Mouse (Mus musculus): ENCODE measurements around the gene Slc16a8. TPM values are rescaled to one million over a fixed set of nuclear protein-coding genes. Genes with fewer than 3 reads are reported as not detected.

Gene Slc16a8
- polyA plus RNA-seq, 1 experiment, result not detected

GRCm38 (mm10) chr15:79224685-79225084 is 29.9 kb downstream of the Slc16a8 start:
- Histone ChIP-seq H3K4me1 (ENCODE audit: control insufficient read depth, insufficient read depth, insufficient read length) (peaks cover 3% of the 10 kb centered on the region), H3K27ac (ENCODE audit: insufficient read depth, low read length) (no peak overlapping the region), H3K36me3 (ENCODE audit: control insufficient read depth, insufficient read depth, low read length) (no peaks in the 10 kb centered on the region), H3K27me3 (ENCODE audit: control insufficient read depth, insufficient read depth, low read length) (no peaks in the 10 kb centered on the region), H3K4me3 (ENCODE audit: extremely low read depth, insufficient read depth, insufficient read length) (no peak overlapping the region)
- WGBS, result 17% methylated on average over 5 of the region's 5 CpGs
- peak; percentile 56 to 76 for DNase-seq (ENCODE audit: low read depth in 1 of 2, low spot score in 2 of 2)
- no peak for TF ChIP-seq POLR2A (IDR thresholded peaks at IDR 0.05; ENCODE audit: low read depth, low read length)
- peak; percentile 79; the same call in 1 of the 2 replicates for TF ChIP-seq CTCF (IDR thresholded peaks at IDR 0.05; ENCODE audit: extremely low read depth, insufficient read depth, insufficient read length, insufficient replicate concordance)

GRCm38 (mm10) chr15:79223641-79224040 is 30.9 kb downstream of the Slc16a8 start:
- Histone ChIP-seq H3K27ac (ENCODE audit: insufficient read depth, low read length) (no peak overlapping the region), H3K36me3 (ENCODE audit: control insufficient read depth, insufficient read depth, low read length) (no peaks in the 10 kb centered on the region), H3K27me3 (ENCODE audit: control insufficient read depth, insufficient read depth, low read length) (no peaks in the 10 kb centered on the region), H3K4me3 (ENCODE audit: extremely low read depth, insufficient read depth, insufficient read length) (no peak overlapping the region), H3K4me1 (ENCODE audit: control insufficient read depth, insufficient read depth, insufficient read length) (no peaks in the 10 kb centered on the region)
- 44% methylated on average over 5 of the region's 5 CpGs for WGBS
- no peak for DNase-seq (ENCODE audit: low read depth in 1 of 2, low spot score in 2 of 2)
- no peak for TF ChIP-seq POLR2A (IDR thresholded peaks at IDR 0.05; ENCODE audit: low read depth, low read length)
- no peak for TF ChIP-seq CTCF (IDR thresholded peaks at IDR 0.05; ENCODE audit: extremely low read depth, insufficient read depth, insufficient read length, insufficient replicate concordance)

- H3K4me3 ChIP-seq (ENCODE audit: extremely low read depth, insufficient read depth, insufficient read length), result no peak overlapping the region
- WGBS, result 9% methylated on average over 1 of the region's 1 CpGs
- no peaks in the 10 kb centered on the region for H3K4me1 ChIP-seq (ENCODE audit: control insufficient read depth, insufficient read depth, insufficient read length)
- no peaks in the 10 kb centered on the region for H3K36me3 ChIP-seq (ENCODE audit: control insufficient read depth, insufficient read depth, low read length)
- no peak overlapping the region for H3K27ac ChIP-seq (ENCODE audit: insufficient read depth, low read length)
- H3K27me3 ChIP-seq (ENCODE audit: control insufficient read depth, insufficient read depth, low read length), result no peaks in the 10 kb centered on the region
- TF ChIP-seq POLR2A (IDR thresholded peaks at IDR 0.05; ENCODE audit: low read depth, low read length) (no peak), CTCF (IDR thresholded peaks at IDR 0.05; ENCODE audit: extremely low read depth, insufficient read depth, insufficient read length, insufficient replicate concordance) (no peak)
- DNase-seq (ENCODE audit: low read depth in 1 of 2, low spot score in 2 of 2), result no peak
These were observed 35.0 kb downstream of the Slc16a8 start for GRCm38 (mm10) chr15:79219572-79219971.

- Histone ChIP-seq H3K36me3 (ENCODE audit: control insufficient read depth, insufficient read depth, low read length) (no peaks in the 10 kb centered on the region), H3K27me3 (ENCODE audit: control insufficient read depth, insufficient read depth, low read length) (no peaks in the 10 kb centered on the region)
- TF ChIP-seq POLR2A (IDR thresholded peaks at IDR 0.05; ENCODE audit: low read depth, low read length), result no peak
- TF ChIP-seq CTCF (IDR thresholded peaks at IDR 0.05; ENCODE audit: extremely low read depth, insufficient read depth, insufficient read length, insufficient replicate concordance), result no peak
These were observed 38.4 kb downstream of the Slc16a8 start for GRCm38 (mm10) chr15:79216191-79216590.

GRCm38 (mm10) chr15:79213591-79213990 is 41.0 kb downstream of the Slc16a8 start:
- no peak for DNase-seq (ENCODE audit: low read depth in 1 of 2, low spot score in 2 of 2)
- 82% methylated on average over 6 of the region's 6 CpGs for WGBS

More at GRCm38 (mm10) chr15:79216191-79216590, 38.4 kb downstream of the Slc16a8 start:
- 73% methylated on average over 3 of the region's 3 CpGs for WGBS
- DNase-seq (ENCODE audit: low read depth in 1 of 2, low spot score in 2 of 2), result no peak
- Histone ChIP-seq H3K4me1 (ENCODE audit: control insufficient read depth, insufficient read depth, insufficient read length) (no peaks in the 10 kb centered on the region), H3K27ac (ENCODE audit: insufficient read depth, low read length) (no peak overlapping the region), H3K4me3 (ENCODE audit: extremely low read depth, insufficient read depth, insufficient read length) (no peak overlapping the region)

DNA sequence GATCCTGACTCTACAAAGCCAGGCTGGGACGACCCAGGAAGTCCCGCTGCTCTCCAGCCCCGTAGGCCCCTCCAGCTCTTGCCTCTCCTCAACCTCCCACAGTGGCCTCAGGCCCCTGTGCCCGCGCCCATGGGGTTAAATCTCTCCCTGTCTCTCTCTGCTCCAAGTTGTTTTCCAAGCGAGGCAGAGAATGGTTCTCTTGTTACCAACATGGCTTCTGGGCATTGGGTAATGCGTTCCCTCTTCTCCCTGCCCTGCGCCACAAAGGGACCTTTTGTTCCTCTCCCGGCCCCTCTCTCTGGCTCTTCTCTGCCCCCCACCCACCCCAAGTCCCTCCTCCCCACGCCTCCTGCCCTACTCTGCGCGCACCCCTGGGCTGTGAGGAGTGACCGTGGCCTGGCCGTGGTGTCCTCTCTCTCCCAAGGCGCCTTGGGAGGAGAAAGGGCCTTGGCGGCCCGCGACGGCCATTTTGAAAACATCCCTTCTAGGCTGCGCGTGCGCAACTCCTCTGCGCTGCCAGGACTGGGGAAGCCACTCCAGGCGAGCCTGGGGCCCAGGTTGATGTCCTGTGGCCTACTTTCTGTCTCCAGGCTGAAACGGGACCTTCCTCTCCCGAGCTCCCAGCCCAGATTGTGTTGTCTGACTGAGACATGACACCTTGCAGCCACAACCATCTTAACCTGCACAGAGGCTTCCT is 41.7 kb downstream of the Slc16a8 start:
- DNase-seq (ENCODE audit: low read depth in 1 of 2, low spot score in 2 of 2), result no peak
- TF ChIP-seq POLR2A (IDR thresholded peaks at IDR 0.05; ENCODE audit: low read depth, low read length) (no peak), CTCF (IDR thresholded peaks at IDR 0.05; ENCODE audit: extremely low read depth, insufficient read depth, insufficient read length, insufficient replicate concordance) (no peak)
- Histone ChIP-seq H3K36me3 (ENCODE audit: control insufficient read depth, insufficient read depth, low read length) (no peaks in the 10 kb centered on the region), H3K4me1 (ENCODE audit: control insufficient read depth, insufficient read depth, insufficient read length) (no peaks in the 10 kb centered on the region), H3K4me3 (ENCODE audit: extremely low read depth, insufficient read depth, insufficient read length) (no peak overlapping the region), H3K27me3 (ENCODE audit: control insufficient read depth, insufficient read depth, low read length) (no peaks in the 10 kb centered on the region), H3K27ac (ENCODE audit: insufficient read depth, low read length) (no peak overlapping the region)
- WGBS, result 92% methylated on average over 26 of the region's 26 CpGs

More at GRCm38 (mm10) chr15:79213591-79213990, 41.0 kb downstream of the Slc16a8 start:
- Histone ChIP-seq H3K27me3 (ENCODE audit: control insufficient read depth, insufficient read depth, low read length) (no peaks in the 10 kb centered on the region), H3K4me1 (ENCODE audit: control insufficient read depth, insufficient read depth, insufficient read length) (no peaks in the 10 kb centered on the region), H3K4me3 (ENCODE audit: extremely low read depth, insufficient read depth, insufficient read length) (no peak overlapping the region), H3K36me3 (ENCODE audit: control insufficient read depth, insufficient read depth, low read length) (no peaks in the 10 kb centered on the region), H3K27ac (ENCODE audit: insufficient read depth, low read length) (no peak overlapping the region)
- TF ChIP-seq POLR2A (IDR thresholded peaks at IDR 0.05; ENCODE audit: low read depth, low read length) (no peak), CTCF (IDR thresholded peaks at IDR 0.05; ENCODE audit: extremely low read depth, insufficient read depth, insufficient read length, insufficient replicate concordance) (no peak)

- WGBS, result 88% methylated on average over 2 of the region's 2 CpGs
These were observed 44.2 kb downstream of the Slc16a8 start for GRCm38 (mm10) chr15:79210357-79210756.

More at GRCm38 (mm10) chr15:79210357-79210756, 44.2 kb downstream of the Slc16a8 start:
- no peak for DNase-seq (ENCODE audit: low read depth in 1 of 2, low spot score in 2 of 2)
- Histone ChIP-seq H3K36me3 (ENCODE audit: control insufficient read depth, insufficient read depth, low read length) (no peaks in the 10 kb centered on the region), H3K4me1 (ENCODE audit: control insufficient read depth, insufficient read depth, insufficient read length) (no peaks in the 10 kb centered on the region), H3K4me3 (ENCODE audit: extremely low read depth, insufficient read depth, insufficient read length) (no peak overlapping the region), H3K27me3 (ENCODE audit: control insufficient read depth, insufficient read depth, low read length) (no peaks in the 10 kb centered on the region), H3K27ac (ENCODE audit: insufficient read depth, low read length) (no peak overlapping the region)
- TF ChIP-seq POLR2A (IDR thresholded peaks at IDR 0.05; ENCODE audit: low read depth, low read length) (no peak), CTCF (IDR thresholded peaks at IDR 0.05; ENCODE audit: extremely low read depth, insufficient read depth, insufficient read length, insufficient replicate concordance) (no peak)
